Mouse (Mus musculus): ENCODE measurements around the gene Dnase1. TPM values are rescaled to one million over a fixed set of nuclear protein-coding genes. Genes with fewer than 3 reads are reported as not detected.

Gene Dnase1
- polyA plus RNA-seq, 1 experiment from 2014 or later: 4.3 TPM

DNA sequence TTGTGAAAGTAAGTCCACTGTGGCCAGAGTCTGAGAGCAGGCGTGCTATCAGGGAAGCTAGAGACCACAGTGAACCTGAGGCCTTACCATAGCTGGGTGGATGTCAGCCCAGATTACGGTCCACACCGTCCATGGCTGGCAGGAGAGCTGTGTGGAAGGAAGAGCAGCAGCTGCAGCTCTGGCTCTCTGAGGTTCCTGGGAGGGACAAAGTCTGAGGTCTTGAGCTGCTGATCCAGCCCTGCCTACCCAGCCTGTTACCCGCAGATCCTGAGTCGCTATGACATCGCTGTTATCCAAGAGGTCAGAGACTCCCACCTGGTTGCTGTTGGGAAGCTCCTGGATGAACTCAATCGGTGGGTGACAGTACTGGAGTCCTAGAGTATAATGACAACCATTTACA, 948 bp downstream of the Dnase1 start:
- Histone ChIP-seq H3K9ac (ENCODE audit: low read depth, low read length) (no peak overlapping the region), H3K4me2 (ENCODE audit: low read depth, low read length) (no peak overlapping the region), H3K36me3 (ENCODE audit: control insufficient read depth, insufficient read depth, low read length) (peaks cover 11% of the 10 kb centered on the region; the same call in 1 of the 2 replicates), H3K4me1 (ENCODE audit: control insufficient read depth, insufficient read depth, low read length) (no peaks in the 10 kb centered on the region), H3K9me3 (ENCODE audit: control insufficient read depth, low read length) (no peaks in the 10 kb centered on the region), H3K27me3 (replicated peaks; ENCODE audit: control insufficient read depth, insufficient read depth, low read length) (no peaks in the 10 kb centered on the region), H3K4me3 (ENCODE audit: low read length) (no peak overlapping the region), H3K27ac (ENCODE audit: low read length) (no peak overlapping the region)
- peak; percentile 24; the same call in 1 of the 2 replicates for ATAC-seq
- 91% methylated on average over 7 of the region's 7 CpGs for WGBS

DNA sequence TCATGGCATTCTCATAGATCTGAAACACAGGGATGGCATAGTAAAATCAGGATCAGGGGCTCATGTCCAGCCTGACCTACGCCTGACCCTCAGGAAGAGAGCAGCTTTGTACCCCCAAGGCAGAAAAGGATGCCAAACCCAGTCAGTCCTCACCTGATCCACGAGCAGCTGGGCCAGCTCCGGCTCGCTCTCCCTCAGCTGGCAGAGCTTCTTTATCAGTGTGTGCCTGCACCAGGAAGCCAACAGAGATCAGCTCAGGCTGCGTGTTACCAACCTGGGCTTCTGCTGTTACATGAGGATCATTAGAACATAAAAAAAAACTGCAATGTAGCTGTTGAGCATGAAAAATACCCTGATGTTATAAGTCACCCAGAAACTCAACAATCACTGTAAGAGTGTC, 3.5 kb downstream of the Dnase1 start:
- Histone ChIP-seq H3K36me3 (ENCODE audit: control insufficient read depth, insufficient read depth, low read length) (peaks cover 16% of the 10 kb centered on the region; the same call in 1 of the 2 replicates), H3K9ac (ENCODE audit: low read depth, low read length) (no peak overlapping the region), H3K4me3 (ENCODE audit: low read length) (no peak overlapping the region), H3K9me3 (ENCODE audit: control insufficient read depth, low read length) (no peaks in the 10 kb centered on the region), H3K27ac (ENCODE audit: low read length) (no peak overlapping the region), H3K4me1 (ENCODE audit: control insufficient read depth, insufficient read depth, low read length) (no peaks in the 10 kb centered on the region), H3K4me2 (ENCODE audit: low read depth, low read length) (no peak overlapping the region), H3K27me3 (replicated peaks; ENCODE audit: control insufficient read depth, insufficient read depth, low read length) (no peaks in the 10 kb centered on the region)
- WGBS: 90% methylated on average over 5 of the region's 5 CpGs
- no peak for ATAC-seq

DNA sequence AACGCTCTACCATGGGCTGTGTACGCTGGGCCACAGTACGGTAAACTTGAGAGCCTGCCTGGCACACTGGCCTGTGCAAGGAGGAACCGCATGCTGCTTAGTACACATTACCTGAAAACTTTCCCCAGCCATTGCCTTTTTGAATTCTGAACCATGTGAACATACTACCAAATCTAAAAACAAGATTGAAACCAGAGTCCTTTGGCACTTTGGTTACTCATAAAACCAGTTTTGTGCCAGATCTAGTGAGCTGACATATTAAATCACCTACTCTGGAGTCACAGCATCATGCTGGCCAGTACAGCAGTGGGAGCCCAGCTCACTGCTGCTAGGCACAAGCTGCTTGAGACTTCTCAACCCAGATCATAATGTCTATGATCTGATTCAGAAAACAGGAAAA, 4.9 kb downstream of the Dnase1 start:
- Histone ChIP-seq H3K4me2 (ENCODE audit: low read depth, low read length) (no peak overlapping the region), H3K4me1 (ENCODE audit: control insufficient read depth, insufficient read depth, low read length) (no peaks in the 10 kb centered on the region), H3K27ac (ENCODE audit: low read length) (no peak overlapping the region), H3K36me3 (ENCODE audit: control insufficient read depth, insufficient read depth, low read length) (peaks cover 16% of the 10 kb centered on the region; the same call in 1 of the 2 replicates), H3K27me3 (replicated peaks; ENCODE audit: control insufficient read depth, insufficient read depth, low read length) (no peaks in the 10 kb centered on the region), H3K9ac (ENCODE audit: low read depth, low read length) (no peak overlapping the region), H3K4me3 (ENCODE audit: low read length) (no peak overlapping the region), H3K9me3 (ENCODE audit: control insufficient read depth, low read length) (no peaks in the 10 kb centered on the region)
- 95% methylated on average over 4 of the region's 4 CpGs for WGBS
- ATAC-seq: no peak

- Histone ChIP-seq H3K9ac (ENCODE audit: low read depth, low read length) (no peak overlapping the region), H3K4me3 (ENCODE audit: low read length) (no peak overlapping the region), H3K4me2 (ENCODE audit: low read depth, low read length) (no peak overlapping the region), H3K27me3 (replicated peaks; ENCODE audit: control insufficient read depth, insufficient read depth, low read length) (no peaks in the 10 kb centered on the region), H3K4me1 (ENCODE audit: control insufficient read depth, insufficient read depth, low read length) (no peaks in the 10 kb centered on the region), H3K36me3 (ENCODE audit: control insufficient read depth, insufficient read depth, low read length) (peaks cover 21% of the 10 kb centered on the region; the same call in 1 of the 2 replicates), H3K27ac (ENCODE audit: low read length) (no peak overlapping the region), H3K9me3 (ENCODE audit: control insufficient read depth, low read length) (no peaks in the 10 kb centered on the region)
- peak; percentile 26; the same call in 1 of the 2 replicates for ATAC-seq
- 87% methylated on average over 2 of the region's 2 CpGs for WGBS
These were observed 7.4 kb downstream of the Dnase1 start for GRCm38 (mm10) chr16:4044093-4044492.

- H3K4me1 ChIP-seq (ENCODE audit: control insufficient read depth, insufficient read depth, low read length): no peaks in the 10 kb centered on the region
- no peaks in the 10 kb centered on the region for H3K27me3 ChIP-seq (replicated peaks; ENCODE audit: control insufficient read depth, insufficient read depth, low read length)
- no peak overlapping the region for H3K4me3 ChIP-seq (ENCODE audit: low read length)
- ATAC-seq: no peak
- H3K36me3 ChIP-seq (ENCODE audit: control insufficient read depth, insufficient read depth, low read length): peaks cover 21% of the 10 kb centered on the region; the same call in 1 of the 2 replicates
- H3K9ac ChIP-seq (ENCODE audit: low read depth, low read length): no peak overlapping the region
- 88% methylated on average over 4 of the region's 4 CpGs for WGBS
- no peak overlapping the region for H3K4me2 ChIP-seq (ENCODE audit: low read depth, low read length)
- no peaks in the 10 kb centered on the region for H3K9me3 ChIP-seq (ENCODE audit: control insufficient read depth, low read length)
- no peak overlapping the region for H3K27ac ChIP-seq (ENCODE audit: low read length)
These were observed 8.8 kb downstream of the Dnase1 start for GRCm38 (mm10) chr16:4045524-4045923.

- no peaks in the 10 kb centered on the region for H3K4me1 ChIP-seq (ENCODE audit: control insufficient read depth, insufficient read depth, low read length)
- no peak overlapping the region for H3K4me2 ChIP-seq (ENCODE audit: low read depth, low read length)
- H3K9ac ChIP-seq (ENCODE audit: low read depth, low read length): no peak overlapping the region
- H3K4me3 ChIP-seq (ENCODE audit: low read length): no peak overlapping the region
- peaks cover 31% of the 10 kb centered on the region for H3K36me3 ChIP-seq (ENCODE audit: control insufficient read depth, insufficient read depth, low read length)
- ATAC-seq: no peak
- H3K27ac ChIP-seq (ENCODE audit: low read length): no peak overlapping the region
- WGBS: 89% methylated on average over 4 of the region's 4 CpGs
- no peaks in the 10 kb centered on the region for H3K9me3 ChIP-seq (ENCODE audit: control insufficient read depth, low read length)
- H3K27me3 ChIP-seq (replicated peaks; ENCODE audit: control insufficient read depth, insufficient read depth, low read length): no peaks in the 10 kb centered on the region
These were observed 15.9 kb downstream of the Dnase1 start for GRCm38 (mm10) chr16:4052601-4053000.

- Histone ChIP-seq H3K4me3 (ENCODE audit: low read length) (no peak overlapping the region), H3K27me3 (replicated peaks; ENCODE audit: control insufficient read depth, insufficient read depth, low read length) (no peaks in the 10 kb centered on the region), H3K9me3 (ENCODE audit: control insufficient read depth, low read length) (no peaks in the 10 kb centered on the region), H3K27ac (ENCODE audit: low read length) (no peak overlapping the region), H3K36me3 (ENCODE audit: control insufficient read depth, insufficient read depth, low read length) (peaks cover 27% of the 10 kb centered on the region), H3K9ac (ENCODE audit: low read depth, low read length) (no peak overlapping the region), H3K4me1 (ENCODE audit: control insufficient read depth, insufficient read depth, low read length) (no peaks in the 10 kb centered on the region), H3K4me2 (ENCODE audit: low read depth, low read length) (no peak overlapping the region)
- WGBS: 84% methylated on average over 3 of the region's 3 CpGs
- no peak for ATAC-seq
These were observed 17.1 kb downstream of the Dnase1 start for GRCm38 (mm10) chr16:4053811-4054210.

GRCm38 (mm10) chr16:4064945-4065344, 28.2 kb downstream of the Dnase1 start:
- Histone ChIP-seq H3K4me3 (ENCODE audit: low read length) (no peak overlapping the region), H3K9me3 (ENCODE audit: control insufficient read depth, low read length) (no peaks in the 10 kb centered on the region), H3K4me2 (ENCODE audit: low read depth, low read length) (no peak overlapping the region), H3K9ac (ENCODE audit: low read depth, low read length) (no peak overlapping the region), H3K36me3 (ENCODE audit: control insufficient read depth, insufficient read depth, low read length) (peaks cover 33% of the 10 kb centered on the region), H3K4me1 (ENCODE audit: control insufficient read depth, insufficient read depth, low read length) (no peaks in the 10 kb centered on the region), H3K27me3 (replicated peaks; ENCODE audit: control insufficient read depth, insufficient read depth, low read length) (no peaks in the 10 kb centered on the region), H3K27ac (ENCODE audit: low read length) (no peak overlapping the region)
- WGBS: 89% methylated on average over 4 of the region's 4 CpGs
- no peak for ATAC-seq

DNA sequence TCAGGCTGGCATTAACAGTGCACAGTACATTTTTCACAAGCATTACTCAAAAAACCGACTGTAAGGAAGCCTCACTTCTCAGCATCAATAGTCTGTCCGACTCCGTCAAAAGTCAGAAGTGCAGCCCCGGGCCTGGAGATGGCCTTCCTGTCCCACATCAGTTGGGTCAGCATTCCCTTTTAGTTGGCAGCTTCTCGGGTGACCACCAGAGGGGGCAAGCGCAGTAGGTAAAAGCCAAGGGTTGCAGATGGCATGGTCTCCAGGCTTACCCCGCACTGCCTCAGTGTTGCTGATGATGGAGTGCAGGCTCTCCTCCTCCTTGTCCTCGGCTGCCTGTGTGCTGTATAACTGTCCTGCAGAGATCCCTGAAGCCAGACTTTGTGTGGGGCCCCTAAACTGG, 31.8 kb downstream of the Dnase1 start:
- Histone ChIP-seq H3K27me3 (replicated peaks; ENCODE audit: control insufficient read depth, insufficient read depth, low read length) (no peaks in the 10 kb centered on the region), H3K27ac (ENCODE audit: low read length) (no peak overlapping the region), H3K9ac (ENCODE audit: low read depth, low read length) (no peak overlapping the region), H3K4me1 (ENCODE audit: control insufficient read depth, insufficient read depth, low read length) (no peaks in the 10 kb centered on the region), H3K4me2 (ENCODE audit: low read depth, low read length) (no peak overlapping the region), H3K36me3 (ENCODE audit: control insufficient read depth, insufficient read depth, low read length) (peaks cover 17% of the 10 kb centered on the region), H3K9me3 (ENCODE audit: control insufficient read depth, low read length) (no peaks in the 10 kb centered on the region), H3K4me3 (ENCODE audit: low read length) (no peak overlapping the region)
- WGBS: 53% methylated on average over 8 of the region's 8 CpGs
- ATAC-seq: peak; percentile 21; the same call in 1 of the 2 replicates

DNA sequence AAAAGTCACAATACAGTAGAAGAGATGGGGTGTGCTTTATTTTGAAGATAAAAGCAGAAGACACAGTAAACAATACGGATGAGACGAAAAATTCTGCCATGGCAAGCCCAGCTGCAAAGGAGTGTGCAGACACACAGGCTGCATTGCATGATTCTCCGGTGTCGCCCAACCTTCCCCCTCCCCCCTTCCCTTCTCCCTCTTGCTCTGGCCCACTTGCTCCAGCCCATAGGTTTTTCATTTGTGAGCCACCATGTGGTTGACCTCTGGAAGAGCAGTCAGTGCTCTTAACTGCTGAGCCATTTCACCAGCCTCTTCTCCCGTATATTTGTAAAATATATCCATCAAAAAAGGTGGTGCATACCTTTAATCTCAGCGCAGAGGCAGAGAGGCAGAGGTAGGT, 37.6 kb downstream of the Dnase1 start:
- H3K4me2 ChIP-seq (ENCODE audit: low read depth, low read length): no peak overlapping the region
- 63% methylated on average over 6 of the region's 6 CpGs for WGBS

More for the DNA sequence above, 37.6 kb downstream of the Dnase1 start:
- no peak overlapping the region for H3K4me3 ChIP-seq (ENCODE audit: low read length)
- no peak overlapping the region for H3K9ac ChIP-seq (ENCODE audit: low read depth, low read length)
- no peak for ATAC-seq
- 0 out of 2 replicates have a peak, but pooled peaks cover 10% of the 10 kb centered on the region for H3K4me1 ChIP-seq (ENCODE audit: control insufficient read depth, insufficient read depth, low read length)
- no peaks in the 10 kb centered on the region for H3K9me3 ChIP-seq (ENCODE audit: control insufficient read depth, low read length)
- no peaks in the 10 kb centered on the region for H3K27me3 ChIP-seq (replicated peaks; ENCODE audit: control insufficient read depth, insufficient read depth, low read length)
- H3K27ac ChIP-seq (ENCODE audit: low read length): no peak overlapping the region
- no peaks in the 10 kb centered on the region for H3K36me3 ChIP-seq (ENCODE audit: control insufficient read depth, insufficient read depth, low read length)

Data from intestine, embryonic 16.5 days (tissue).